Mouse (Mus musculus) forebrain, embryonic 11.5 days (tissue): ENCODE measurements around the gene Tnfrsf8. TPM values are rescaled to one million over a fixed set of nuclear protein-coding genes. Genes with fewer than 3 reads are reported as not detected.

Experiments
- ATAC-seq: fragments of 200-750 bp; cut with Nextera tagmentation; replicated peaks from 2 replicates; pipeline ENCODE4 v1.8.0; 2017; ENCODE audit warnings: moderate TSS enrichment; ENCODE audit not compliant: low FRiP score
- DNase-seq: peaks from one replicate; pipeline ENCODE4 v3.0.0-alpha.2; 2017; ENCODE audit warnings: low spot score
- H3K27ac ChIP-seq: fragments of 300-500 bp; sonication (generic); 2 replicates; pipeline ENCODE4 v1.5.1; 2014; ENCODE audit warnings: low read depth, low read length
- H3K27me3 ChIP-seq: fragments of 300-500 bp; sonication (generic); 2 replicates; pipeline ENCODE4 v1.6.1; 2014; ENCODE audit warnings: mild to moderate bottlenecking, low read length, mixed read lengths; ENCODE audit not compliant: control insufficient read depth, insufficient read depth
- H3K36me3 ChIP-seq: fragments of 300-500 bp; sonication (generic); 2 replicates; pipeline ENCODE4 v1.6.1; 2014; ENCODE audit warnings: mild to moderate bottlenecking, low read length, moderate library complexity, mixed read lengths; ENCODE audit not compliant: control insufficient read depth, insufficient read depth
- H3K4me1 ChIP-seq: fragments of 300-500 bp; sonication (generic); replicated peaks from 2 replicates; pipeline ENCODE4 v1.6.1; 2014; ENCODE audit warnings: low read length, mixed read lengths; ENCODE audit not compliant: control insufficient read depth, insufficient read depth
- H3K4me2 ChIP-seq: fragments of 300-500 bp; sonication (generic); 2 replicates; pipeline ENCODE4 v1.6.1; 2014; ENCODE audit warnings: low read depth, mild to moderate bottlenecking, low read length, moderate library complexity, mixed read lengths; ENCODE audit not compliant: severe bottlenecking
- H3K4me3 ChIP-seq: fragments of 300-500 bp; sonication (generic); 2 replicates; pipeline ENCODE4 v1.5.1; 2014; ENCODE audit warnings: low read depth, low read length
- H3K9ac ChIP-seq: fragments of 300-500 bp; sonication (generic); 2 replicates; pipeline ENCODE4 v1.6.1; 2014; ENCODE audit warnings: low read length
- H3K9me3 ChIP-seq: fragments of 300-500 bp; sonication (generic); 2 replicates; pipeline ENCODE4 v1.6.1; 2016; ENCODE audit warnings: low read length, mixed read lengths; ENCODE audit not compliant: control insufficient read depth
- WGBS: fragments of 180-500 bp; shearing (Covaris S2); extraction: QIAGEN DNeasy Blood & Tissue Kit; methylation state at CpG from one replicate; pipeline ENCODE4 v1.1.7; 2014; 5-methylcytosine and 5-hydroxymethylcytosine counted together
- polyA plus RNA-seq: library from polyadenylated mRNA; unstranded; fragments of >200 nt; fragmentation: Nextera tagmentation; extraction: Ambion mirVana; gene quantifications from 2 replicates; pipeline ENCODE4 v1.2.1, GENCODE M21; 2014

Gene Tnfrsf8
- polyA plus RNA-seq, 1 experiment from 2014 or later, result not detected

DNA sequence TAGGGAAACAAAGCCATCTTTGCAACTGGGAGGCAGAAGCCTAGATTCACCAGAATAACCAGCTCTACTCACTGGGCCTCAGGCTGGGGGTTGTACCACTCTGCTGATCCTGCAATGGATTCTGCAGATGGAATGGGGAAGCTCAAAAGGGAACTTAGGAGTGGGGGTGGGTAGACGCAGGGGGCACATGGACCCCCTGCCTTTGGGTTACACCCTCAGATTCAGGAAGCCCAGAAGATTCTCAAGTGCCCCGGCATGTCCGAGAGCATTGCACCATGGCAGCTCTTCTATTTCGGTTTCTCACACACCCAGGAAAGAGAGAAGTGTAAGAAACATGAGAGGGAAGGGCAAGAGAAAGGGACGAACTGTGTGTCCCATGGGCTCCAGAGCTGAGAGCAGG, 44.8 kb downstream of the Tnfrsf8 start:
- Histone ChIP-seq H3K9me3 (no peaks in the 10 kb centered on the region), H3K9ac (no peak overlapping the region), H3K4me1 (no peaks in the 10 kb centered on the region), H3K27ac (no peak overlapping the region), H3K36me3 (no peaks in the 10 kb centered on the region), H3K4me3 (no peak overlapping the region), H3K27me3 (no peaks in the 10 kb centered on the region), H3K4me2 (no peak overlapping the region)
- 93% methylated on average over 5 of the region's 5 CpGs for WGBS
- DNase-seq (no peak), ATAC-seq (no peak)

DNA sequence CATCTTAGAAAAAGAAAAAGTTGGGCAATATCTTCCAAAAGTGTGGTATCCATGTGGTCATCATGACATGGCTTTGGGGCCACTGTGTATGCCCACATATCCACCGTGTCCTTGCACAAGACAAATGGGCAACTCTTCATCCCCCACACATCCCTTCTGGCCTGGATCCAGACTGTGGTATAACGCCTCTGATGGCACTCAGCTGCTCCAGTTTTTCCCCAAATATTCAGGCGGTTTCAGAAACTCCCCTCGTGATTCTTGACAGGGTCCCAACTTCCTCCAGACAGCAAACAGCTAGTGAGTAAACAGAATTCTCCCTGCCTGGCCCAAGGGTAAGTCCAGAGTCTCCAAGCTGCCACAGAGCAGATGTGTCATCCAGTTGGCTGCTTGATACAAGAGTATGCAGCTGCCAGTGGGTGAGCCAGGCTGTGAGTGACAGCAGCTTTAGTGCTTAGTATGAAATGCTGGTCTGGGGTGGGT, 47.3 kb downstream of the Tnfrsf8 start:
- Histone ChIP-seq H3K4me3 (no peak overlapping the region), H3K4me2 (no peak overlapping the region), H3K27ac (no peak overlapping the region), H3K4me1 (no peaks in the 10 kb centered on the region), H3K36me3 (no peaks in the 10 kb centered on the region), H3K27me3 (no peaks in the 10 kb centered on the region), H3K9me3 (no peaks in the 10 kb centered on the region), H3K9ac (no peak overlapping the region)
- WGBS, result 90% methylated on average over 4 of the region's 4 CpGs
- DNase-seq (no peak), ATAC-seq (no peak)

DNA sequence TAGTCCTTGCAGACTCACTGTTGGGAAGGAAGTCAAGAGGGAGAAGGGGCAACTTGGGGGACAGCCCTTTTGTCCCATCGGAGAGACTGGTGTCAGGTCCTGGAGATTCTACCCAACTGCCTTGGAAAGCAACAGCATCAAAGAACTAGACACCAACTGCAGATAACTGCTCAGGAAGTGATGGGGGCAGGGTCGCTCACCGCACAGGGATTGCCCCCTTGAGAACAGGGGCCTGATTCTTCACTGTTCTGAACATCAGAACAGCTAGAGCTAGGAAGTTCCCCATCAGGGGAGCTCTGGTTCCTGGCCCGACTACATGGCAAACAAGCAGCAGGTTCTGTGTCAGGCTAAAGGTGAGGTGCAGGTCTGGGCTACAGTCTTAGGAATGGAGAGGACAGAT, 48.5 kb downstream of the Tnfrsf8 start:
- 80% methylated on average over 4 of the region's 4 CpGs for WGBS
- no peak overlapping the region for H3K4me2 ChIP-seq
- no peak overlapping the region for H3K27ac ChIP-seq
- no peaks in the 10 kb centered on the region for H3K9me3 ChIP-seq
- no peak overlapping the region for H3K9ac ChIP-seq
- H3K4me1 ChIP-seq, result no peaks in the 10 kb centered on the region
- ATAC-seq, result no peak
- no peaks in the 10 kb centered on the region for H3K27me3 ChIP-seq
- no peak overlapping the region for H3K4me3 ChIP-seq
- H3K36me3 ChIP-seq, result no peaks in the 10 kb centered on the region
- no peak for DNase-seq

DNA sequence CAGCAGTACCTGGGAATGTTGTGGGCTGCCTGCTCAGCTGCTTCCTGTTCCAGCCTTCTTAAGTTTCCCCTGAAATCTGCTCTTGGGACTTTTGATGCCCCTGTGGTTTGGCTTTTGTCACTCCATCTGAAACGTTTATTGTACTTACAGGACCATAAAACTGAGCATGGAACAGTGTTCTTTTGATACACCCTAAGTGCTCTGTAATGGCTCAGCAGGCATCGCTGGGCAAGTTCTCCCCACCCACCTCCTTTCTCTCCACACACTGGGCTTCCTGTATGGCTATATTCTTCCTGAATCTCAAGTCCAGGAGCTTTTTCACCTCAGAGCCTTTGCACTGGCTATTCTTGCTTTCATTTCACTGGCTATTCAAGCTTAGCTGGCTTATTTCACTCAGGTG, 50.2 kb downstream of the Tnfrsf8 start:
- H3K4me1 ChIP-seq, result no peaks in the 10 kb centered on the region
- no peak overlapping the region for H3K4me3 ChIP-seq
- 40% methylated on average over 2 of the region's 2 CpGs for WGBS
- no peaks in the 10 kb centered on the region for H3K36me3 ChIP-seq
- H3K27me3 ChIP-seq, result no peaks in the 10 kb centered on the region
- no peak overlapping the region for H3K4me2 ChIP-seq
- no peaks in the 10 kb centered on the region for H3K9me3 ChIP-seq
- DNase-seq, result no peak
- H3K27ac ChIP-seq, result no peak overlapping the region
- ATAC-seq, result no peak
- H3K9ac ChIP-seq, result no peak overlapping the region

DNA sequence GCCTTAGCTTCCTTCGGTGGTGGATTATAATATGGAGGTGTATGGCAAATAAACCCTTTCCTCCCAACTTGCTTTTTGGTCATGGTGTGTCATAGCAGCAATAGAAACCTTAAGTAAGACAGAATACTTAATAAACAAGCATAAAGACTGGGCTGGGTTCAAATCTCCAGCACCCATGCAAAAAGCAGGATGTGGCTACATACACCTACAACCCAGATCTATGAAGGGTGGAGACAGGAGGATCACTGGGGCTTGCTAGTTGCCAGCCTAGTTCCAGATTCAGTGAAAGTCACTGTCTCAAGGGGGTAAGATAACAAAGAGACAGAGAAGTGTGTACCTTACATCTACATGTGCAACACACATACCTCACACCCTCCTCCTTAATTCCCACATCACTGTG, 51.4 kb downstream of the Tnfrsf8 start:
- no peak for ATAC-seq
- DNase-seq, result no peak
- WGBS, result 94% methylated on average over 1 of the region's 1 CpGs

DNA sequence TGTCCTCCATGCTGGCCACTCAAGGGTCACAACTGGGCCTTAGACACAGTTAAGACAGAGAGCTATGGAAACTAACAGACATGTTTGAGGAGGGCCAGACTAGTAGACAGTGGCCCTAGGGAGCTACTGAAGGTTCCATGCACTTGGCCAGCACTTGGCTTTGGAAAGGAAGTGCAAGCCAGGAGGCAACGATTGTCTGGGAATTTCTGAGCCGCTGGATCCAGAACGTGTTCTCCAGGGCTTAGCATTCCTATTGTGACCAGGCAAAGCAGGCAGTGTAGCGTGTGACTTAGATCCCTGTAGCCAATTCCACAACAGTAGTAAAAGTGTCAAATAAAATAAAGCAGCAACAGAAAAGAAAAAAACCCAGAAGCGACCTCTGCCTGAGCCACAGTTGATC, 54.2 kb downstream of the Tnfrsf8 start:
- Histone ChIP-seq H3K9me3 (no peaks in the 10 kb centered on the region), H3K36me3 (no peaks in the 10 kb centered on the region), H3K27ac (no peak overlapping the region), H3K4me1 (no peaks in the 10 kb centered on the region), H3K9ac (no peak overlapping the region), H3K4me3 (no peak overlapping the region), H3K4me2 (no peak overlapping the region), H3K27me3 (no peaks in the 10 kb centered on the region)
- no peak for DNase-seq
- WGBS, result 83% methylated on average over 5 of the region's 5 CpGs
- no peak for ATAC-seq

More for the DNA sequence above, 51.4 kb downstream of the Tnfrsf8 start:
- Histone ChIP-seq H3K9ac (no peak overlapping the region), H3K27ac (no peak overlapping the region), H3K4me3 (no peak overlapping the region), H3K4me1 (no peaks in the 10 kb centered on the region), H3K36me3 (no peaks in the 10 kb centered on the region), H3K9me3 (no peaks in the 10 kb centered on the region), H3K4me2 (no peak overlapping the region), H3K27me3 (no peaks in the 10 kb centered on the region)

DNA sequence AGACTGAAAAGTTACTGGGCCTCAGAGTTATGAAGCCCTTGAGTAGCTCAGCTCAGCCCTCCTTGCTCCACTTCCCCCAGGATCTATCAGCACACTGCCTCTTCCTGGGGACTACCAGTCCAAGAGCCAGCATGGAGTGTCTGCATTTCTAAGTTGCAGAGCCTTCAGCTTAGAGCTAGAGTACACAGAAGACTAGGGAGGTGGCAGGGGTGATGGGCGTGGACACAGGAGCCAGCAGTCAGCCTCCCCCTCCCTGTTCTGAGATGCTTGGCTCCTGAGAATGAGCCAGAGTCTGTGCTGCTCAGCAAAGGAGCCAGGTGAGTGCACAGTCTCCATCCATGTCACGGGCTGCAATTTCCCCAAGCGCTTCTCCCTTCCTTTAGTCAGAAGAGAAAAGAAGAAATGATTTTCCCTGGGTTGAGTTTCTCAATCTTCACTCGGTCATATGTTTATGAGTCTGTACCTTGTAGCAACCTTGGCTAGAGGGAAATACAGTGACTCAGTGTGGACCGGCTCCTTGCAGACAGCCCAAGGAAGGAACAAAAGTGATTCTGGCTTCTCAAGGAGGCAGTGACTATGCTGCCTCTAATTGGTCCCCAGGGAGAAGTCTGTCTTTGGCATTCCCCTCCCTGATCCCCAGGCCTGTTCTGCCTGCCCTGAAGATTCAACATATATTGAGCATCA, 57.1 kb downstream of the Tnfrsf8 start:
- H3K9me3 ChIP-seq, result no peaks in the 10 kb centered on the region
- no peaks in the 10 kb centered on the region for H3K27me3 ChIP-seq
- H3K4me1 ChIP-seq, result no peaks in the 10 kb centered on the region
- no peak overlapping the region for H3K9ac ChIP-seq
- H3K4me3 ChIP-seq, result no peak overlapping the region
- no peak overlapping the region for H3K4me2 ChIP-seq
- DNase-seq (no peak), ATAC-seq (no peak)
- WGBS, result 65% methylated on average over 5 of the region's 5 CpGs
- H3K36me3 ChIP-seq, result no peaks in the 10 kb centered on the region
- no peak overlapping the region for H3K27ac ChIP-seq

DNA sequence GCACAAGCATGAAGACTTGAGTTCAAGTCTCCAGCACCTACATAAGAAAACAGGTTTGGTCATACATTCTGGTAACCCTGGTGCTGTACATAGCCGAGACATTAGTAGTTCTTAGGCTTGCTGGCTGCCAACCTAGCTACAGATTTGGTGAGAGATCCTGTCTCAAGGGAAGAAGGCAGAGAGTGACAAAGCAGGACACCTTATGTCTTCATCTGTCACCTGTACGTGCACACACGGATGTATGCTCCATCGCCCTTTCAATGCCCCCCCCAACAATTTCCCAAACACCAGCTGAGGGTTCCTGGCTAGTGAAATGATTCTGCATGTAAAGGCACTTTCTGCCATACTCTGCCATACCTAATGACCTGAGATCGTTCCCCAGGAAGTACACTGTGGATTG, 58.8 kb downstream of the Tnfrsf8 start:
- no peak overlapping the region for H3K9ac ChIP-seq
- H3K27me3 ChIP-seq, result no peaks in the 10 kb centered on the region
- DNase-seq, result no peak
- ATAC-seq, result no peak
- no peak overlapping the region for H3K4me2 ChIP-seq
- no peaks in the 10 kb centered on the region for H3K4me1 ChIP-seq
- 90% methylated on average over 5 of the region's 5 CpGs for WGBS
- no peak overlapping the region for H3K27ac ChIP-seq
- H3K4me3 ChIP-seq, result no peak overlapping the region
- H3K9me3 ChIP-seq, result no peaks in the 10 kb centered on the region
- H3K36me3 ChIP-seq, result no peaks in the 10 kb centered on the region

DNA sequence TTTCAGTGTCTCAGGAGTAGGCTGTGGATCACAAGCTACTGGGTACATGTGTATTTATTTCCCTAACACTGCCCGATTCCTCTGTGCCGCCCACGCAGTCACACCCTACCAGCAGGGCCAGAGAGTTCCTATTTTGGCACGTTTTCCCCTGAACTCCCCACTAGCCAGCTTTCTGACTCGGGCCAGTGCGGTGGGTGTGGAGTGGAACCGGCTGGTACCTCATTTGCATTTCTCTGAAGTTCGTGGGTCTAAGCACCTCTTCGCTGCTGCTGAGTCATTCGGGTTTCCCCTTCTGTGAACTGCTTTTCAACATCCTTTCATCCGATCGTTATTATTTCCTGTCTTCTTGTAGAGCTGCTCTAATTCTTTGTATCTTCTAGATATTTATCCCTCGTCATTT, 60.5 kb downstream of the Tnfrsf8 start:
- no peaks in the 10 kb centered on the region for H3K36me3 ChIP-seq
- H3K27ac ChIP-seq, result no peak overlapping the region
- WGBS, result 60% methylated on average over 13 of the region's 13 CpGs
- H3K4me3 ChIP-seq, result no peak overlapping the region
- H3K4me1 ChIP-seq, result no peaks in the 10 kb centered on the region
- no peak overlapping the region for H3K4me2 ChIP-seq
- DNase-seq (no peak), ATAC-seq (no peak)
- H3K9me3 ChIP-seq, result no peaks in the 10 kb centered on the region
- H3K9ac ChIP-seq, result no peak overlapping the region
- H3K27me3 ChIP-seq, result no peaks in the 10 kb centered on the region
